Mouse (Mus musculus) gonadal fat pad, adult 2 months (tissue): ENCODE data around the gene Aldh3b3. TPM values are rescaled to one million over a fixed set of nuclear protein-coding genes. Genes with fewer than 3 reads are reported as not detected.
"Not testable (repeated sequence)": the region's sequence is repeated elsewhere in the genome, so short reads cannot be mapped to it uniquely, and the experiment has no call there.

ENCODE experiments used
- DNase-seq: peaks from one replicate; pipeline ENCODE4 v3.0.0-alpha.2; 2012; ENCODE audit warnings: low read depth
- polyA plus RNA-seq: library from polyadenylated mRNA; depleted of rRNA; stranded (reverse); fragments of >200 nt; gene quantifications from 2 replicates; pipeline ENCODE4 v1.2.3, GENCODE M21; 2012

The Aldh3b3 gene
- polyA plus RNA-seq, 1 experiment, result 0.86 TPM

DNA sequence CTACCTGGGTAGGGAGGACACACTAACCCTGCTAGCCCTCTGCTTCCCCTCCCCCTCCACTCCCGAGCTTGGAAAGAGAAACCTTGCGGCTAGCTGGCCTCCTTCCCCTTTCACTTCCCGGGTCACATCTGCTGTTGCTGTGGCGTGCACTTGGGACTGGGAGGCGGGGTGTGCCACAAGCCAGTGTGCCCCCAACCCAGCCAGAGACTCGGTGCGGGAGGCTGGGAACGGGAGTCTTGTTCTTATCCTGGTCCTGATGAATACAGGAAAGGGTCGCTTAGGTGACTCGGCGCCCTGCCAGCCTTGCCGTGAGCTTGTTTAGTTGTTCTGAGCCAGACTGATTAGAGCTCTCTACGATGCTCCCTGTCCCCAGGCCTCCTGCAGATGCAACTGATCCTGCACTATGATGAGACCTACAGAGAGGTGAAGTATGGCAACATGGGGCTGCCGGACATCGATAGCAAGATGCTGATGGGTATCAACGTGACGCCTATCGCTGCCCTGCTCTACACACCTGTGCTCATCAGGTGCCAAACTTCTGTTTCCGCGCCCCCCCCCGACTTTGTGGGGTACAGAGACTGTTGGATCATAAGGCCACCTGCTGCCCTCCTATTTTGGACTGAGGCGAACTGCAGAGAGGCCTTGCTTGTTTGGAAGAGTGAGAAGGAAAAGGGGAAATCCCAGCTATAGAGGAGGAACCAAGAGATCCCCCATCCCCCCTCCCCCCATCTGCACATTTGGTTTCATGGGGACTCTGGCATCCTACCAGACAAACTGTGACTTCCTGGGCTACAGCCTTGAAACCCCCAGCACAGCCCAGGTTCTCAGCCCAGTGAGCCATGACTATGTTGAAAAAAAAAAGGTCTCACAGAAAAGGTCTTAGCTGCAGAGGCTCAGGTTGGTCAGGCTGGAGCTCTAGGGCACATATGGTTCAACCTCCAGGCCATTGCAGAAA, 22.3 kb upstream of the Aldh3b3 start:
- DNase-seq, result no peak

DNA sequence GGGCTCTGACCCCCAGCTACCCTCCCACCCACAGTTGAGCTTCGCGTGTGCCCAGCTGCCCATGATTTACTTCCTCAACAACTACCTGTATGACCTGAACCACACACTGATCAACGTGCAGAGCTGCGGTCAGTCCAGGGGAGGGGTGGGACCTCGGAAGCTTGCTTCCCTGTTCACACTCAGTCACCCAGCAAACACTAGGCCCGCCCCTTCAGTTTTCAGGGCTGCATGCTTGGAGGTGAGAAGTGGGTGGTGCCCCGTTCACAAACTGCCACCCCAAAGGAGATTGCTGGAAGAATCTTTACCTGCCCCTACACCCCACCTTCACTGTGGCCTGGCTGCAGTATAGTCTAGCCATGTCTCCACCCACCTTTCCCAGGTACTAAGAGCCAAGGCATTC, 16.1 kb upstream of the Aldh3b3 start:
- DNase-seq, result no peak

DNA sequence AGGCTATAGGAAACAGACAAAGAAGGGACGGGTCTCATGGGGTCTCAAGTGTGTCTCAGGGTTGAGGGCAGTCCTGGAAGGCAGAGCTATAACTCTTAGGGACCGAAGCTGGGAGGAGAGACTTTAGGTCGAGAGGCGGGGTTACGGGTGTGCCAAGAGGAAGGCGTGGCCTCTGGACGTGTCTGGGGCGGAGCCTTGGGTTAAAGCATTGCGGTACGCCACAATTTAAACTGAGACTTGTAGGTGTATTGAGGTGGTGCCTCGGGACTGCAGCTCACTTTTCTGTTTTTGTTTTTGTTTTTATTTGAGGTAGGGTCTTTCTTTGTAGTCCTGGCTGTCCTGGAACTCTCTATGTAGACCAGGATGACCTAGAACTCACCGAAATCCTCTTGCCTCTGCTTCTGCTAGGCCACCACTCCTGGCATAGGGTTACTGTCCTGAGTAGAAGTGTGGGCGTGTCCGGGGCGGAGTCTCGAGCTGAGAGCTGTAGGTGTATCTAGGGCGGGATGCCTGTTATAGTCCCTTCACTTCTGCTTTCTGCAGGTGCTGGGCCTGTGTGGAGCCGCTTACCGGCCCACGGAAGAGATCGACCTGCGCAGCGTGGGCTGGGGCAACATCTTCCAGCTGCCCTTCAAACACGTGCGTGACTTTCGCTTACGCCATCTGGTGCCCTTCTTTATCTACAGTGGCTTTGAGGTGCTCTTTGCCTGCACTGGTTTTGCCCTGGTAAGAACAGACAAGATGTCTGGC, 15.3 kb upstream of the Aldh3b3 start:
- no peak for DNase-seq

GRCm38 (mm10) chr19:3945872-3946564, 12.4 kb upstream of the Aldh3b3 start:
- DNase-seq, result no peak

GRCm38 (mm10) chr19:3946715-3947114, 11.7 kb upstream of the Aldh3b3 start:
- no peak for DNase-seq

DNA sequence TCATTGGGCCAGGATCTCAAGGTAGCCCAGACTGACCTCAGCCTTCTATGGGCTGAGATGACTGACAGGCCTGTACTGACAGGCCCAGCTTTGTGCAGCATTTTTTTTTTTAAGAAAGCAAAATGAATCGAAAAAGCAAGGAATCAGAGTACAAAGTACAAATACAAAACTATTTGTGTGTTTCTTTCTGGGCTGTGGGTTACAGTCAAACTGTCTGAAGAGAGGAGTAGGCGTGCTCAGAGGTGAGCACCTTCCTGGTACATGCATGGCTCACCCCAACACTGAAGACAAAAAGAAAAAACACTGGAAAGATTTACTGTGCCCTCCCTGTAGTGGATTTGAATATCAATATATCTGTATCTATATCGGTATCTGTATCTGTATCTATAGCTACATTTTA, 10.6 kb upstream of the Aldh3b3 start:
- DNase-seq, result no peak

DNA sequence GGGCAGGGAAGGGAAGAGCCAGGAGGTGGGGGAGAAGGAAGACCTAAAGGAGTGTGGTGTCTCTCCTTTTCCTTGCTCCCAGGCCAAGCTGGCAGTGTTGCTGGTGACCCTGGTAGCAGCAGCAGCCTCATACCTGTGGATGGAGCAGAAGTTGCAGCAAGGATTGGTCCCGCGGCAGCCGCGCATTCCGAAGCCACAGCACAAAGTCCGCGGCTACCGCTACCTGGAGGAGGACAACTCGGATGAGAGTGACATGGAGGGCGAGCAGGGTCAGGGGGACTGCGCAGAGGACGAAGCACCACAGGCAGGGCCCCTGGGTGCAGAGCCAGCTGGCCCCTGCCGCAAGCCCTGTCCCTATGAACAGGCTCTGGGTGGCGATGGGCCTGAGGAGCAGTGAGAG, 9.9 kb upstream of the Aldh3b3 start:
- DNase-seq, result no peak

DNA sequence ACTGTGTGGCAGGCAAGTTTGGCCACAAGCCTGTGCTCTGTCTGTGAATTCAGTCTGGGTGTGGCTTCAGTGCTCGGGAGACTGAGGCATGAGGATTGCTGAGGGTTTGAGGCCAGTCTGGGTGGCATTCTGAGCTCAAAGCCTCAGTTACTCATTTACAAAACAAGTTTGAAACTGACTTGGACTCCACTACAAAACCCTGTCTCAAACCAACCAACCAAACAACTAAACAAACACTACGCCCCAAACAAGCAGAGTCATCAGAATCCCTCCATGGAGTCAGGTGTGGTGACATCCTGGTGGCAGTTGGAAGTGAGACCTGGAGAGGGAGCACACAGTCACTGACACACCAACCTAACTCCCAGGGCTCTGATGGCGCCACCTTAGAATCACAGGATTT, 8.1 kb upstream of the Aldh3b3 start:
- DNase-seq, result no peak

GRCm38 (mm10) chr19:3951461-3951860, 7.0 kb upstream of the Aldh3b3 start:
- no peak for DNase-seq

- DNase-seq, result no peak
Observed at GRCm38 (mm10) chr19:3952099-3952498, 6.3 kb upstream of the Aldh3b3 start.

DNA sequence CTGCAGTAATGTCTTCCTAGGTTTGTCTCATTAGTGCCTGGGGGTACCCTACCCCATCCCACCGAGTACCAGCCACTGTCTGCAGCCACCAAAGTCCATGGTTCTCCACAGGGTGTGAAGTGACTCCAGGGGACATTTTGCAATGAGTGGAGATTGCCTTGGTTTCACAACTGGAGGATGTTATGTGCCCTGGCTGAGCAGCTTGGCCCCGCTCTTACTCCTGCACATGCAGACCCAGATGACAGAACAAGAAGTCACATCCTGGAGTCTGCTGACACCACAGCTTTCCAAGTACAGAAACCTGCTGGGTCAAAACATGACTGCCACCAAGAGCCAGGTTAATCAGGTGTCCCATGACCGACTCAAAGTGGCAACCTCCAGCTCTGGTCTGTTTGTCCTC, 3.4 kb upstream of the Aldh3b3 start:
- DNase-seq, result no peak

- DNase-seq, result no peak
Observed at GRCm38 (mm10) chr19:3955804-3956203, 2.6 kb upstream of the Aldh3b3 start.

DNA sequence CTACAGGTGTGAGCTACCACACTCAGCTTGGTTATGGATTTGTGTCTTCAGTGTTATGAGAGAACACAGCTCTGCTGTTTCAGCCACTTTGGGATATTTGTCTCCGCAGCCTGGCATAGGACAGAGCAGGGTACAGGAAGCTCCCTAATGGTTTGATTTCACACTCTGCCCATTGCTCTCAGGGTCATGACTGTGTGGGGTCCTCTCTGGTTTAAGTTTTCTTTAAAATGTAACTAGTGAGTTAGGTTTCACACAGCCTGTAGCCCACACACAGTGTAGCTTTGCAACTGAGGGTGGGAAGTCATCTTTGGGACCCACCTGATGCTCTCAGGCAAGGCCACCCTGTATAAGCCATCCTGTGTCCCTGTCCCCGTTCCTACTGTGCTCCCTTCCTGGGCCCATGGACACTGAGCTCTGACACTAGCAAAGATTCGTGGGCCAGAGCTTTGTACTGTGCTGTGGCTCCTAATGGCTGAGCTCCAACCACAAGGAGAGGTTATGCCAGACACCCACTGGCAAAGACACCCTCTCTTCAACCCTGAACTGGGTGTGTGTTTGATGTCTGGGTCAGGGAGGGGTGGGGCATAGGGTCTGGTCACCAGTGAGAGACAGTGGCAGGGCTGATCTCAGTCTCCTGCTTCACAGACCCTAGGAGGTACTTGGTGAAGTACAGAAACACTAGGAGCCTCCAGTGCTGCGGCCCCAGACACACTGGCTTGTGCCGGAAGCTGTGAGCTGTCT, 979 bp upstream of the Aldh3b3 start:
- DNase-seq, result not testable (repeated sequence)

- DNase-seq, result no peak
Observed at GRCm38 (mm10) chr19:3959030-3959429, 585 bp downstream of the Aldh3b3 start.

DNA sequence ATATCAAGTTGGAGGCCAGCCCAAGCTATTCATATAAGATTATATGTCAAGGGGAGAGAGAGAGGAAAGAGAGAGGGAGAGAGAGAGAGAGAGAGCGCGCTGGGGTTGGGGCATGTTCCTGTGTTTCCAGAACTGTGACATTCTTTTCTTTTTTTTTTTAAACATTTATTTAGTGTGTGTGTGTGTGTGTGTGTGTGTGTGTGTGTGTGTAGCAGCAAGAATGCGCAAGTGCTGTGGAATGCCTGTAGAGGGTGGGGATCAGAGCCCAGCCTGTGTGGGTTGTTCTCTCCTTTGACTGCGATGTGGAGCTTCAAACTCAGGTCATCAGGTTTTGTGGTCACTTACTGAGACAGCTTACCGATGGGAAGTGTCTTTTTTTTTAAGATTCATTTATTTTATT, 1.8 kb downstream of the Aldh3b3 start:
- no peak for DNase-seq

DNA sequence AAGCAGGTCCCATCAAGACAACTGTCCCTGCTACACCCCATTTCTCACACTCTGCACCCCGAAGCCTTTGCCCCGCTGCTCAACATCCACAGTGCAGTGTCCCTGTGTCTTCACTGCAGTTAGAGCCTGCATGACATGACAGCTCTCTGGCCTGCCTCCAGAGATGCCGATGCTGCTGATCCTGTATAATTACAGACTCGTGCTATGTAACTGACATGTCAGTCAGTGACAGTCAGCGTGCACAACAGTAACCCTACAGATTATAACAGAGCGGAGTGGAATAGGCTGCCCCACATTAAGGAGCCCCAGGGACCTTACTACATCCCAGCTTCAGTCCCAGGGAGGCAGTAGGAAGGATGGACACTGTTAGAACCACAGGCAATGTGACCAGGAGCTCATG, 3.4 kb downstream of the Aldh3b3 start:
- not testable (repeated sequence) for DNase-seq

- DNase-seq, result no peak
Observed at GRCm38 (mm10) chr19:3962469-3962868, 4.0 kb downstream of the Aldh3b3 start.

DNA sequence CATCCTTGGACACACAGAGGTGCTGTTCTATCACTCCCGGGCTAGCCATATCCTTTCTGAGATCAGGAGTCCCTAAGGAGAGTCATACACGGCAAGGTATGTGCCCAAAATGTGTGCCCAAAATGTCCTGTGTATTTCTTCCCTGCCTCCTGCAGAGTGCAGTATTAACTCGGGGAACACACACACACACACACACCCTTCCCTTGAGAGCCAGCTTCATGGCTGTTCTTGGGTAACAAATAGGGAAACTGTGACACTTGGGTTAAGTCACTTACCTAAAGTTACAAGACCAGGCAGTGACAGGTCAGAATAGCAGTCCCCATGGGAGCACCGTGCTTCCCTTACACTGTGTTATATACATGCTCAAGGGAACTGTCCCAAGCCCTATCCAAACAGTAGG, 5.6 kb downstream of the Aldh3b3 start:
- no peak for DNase-seq

DNA sequence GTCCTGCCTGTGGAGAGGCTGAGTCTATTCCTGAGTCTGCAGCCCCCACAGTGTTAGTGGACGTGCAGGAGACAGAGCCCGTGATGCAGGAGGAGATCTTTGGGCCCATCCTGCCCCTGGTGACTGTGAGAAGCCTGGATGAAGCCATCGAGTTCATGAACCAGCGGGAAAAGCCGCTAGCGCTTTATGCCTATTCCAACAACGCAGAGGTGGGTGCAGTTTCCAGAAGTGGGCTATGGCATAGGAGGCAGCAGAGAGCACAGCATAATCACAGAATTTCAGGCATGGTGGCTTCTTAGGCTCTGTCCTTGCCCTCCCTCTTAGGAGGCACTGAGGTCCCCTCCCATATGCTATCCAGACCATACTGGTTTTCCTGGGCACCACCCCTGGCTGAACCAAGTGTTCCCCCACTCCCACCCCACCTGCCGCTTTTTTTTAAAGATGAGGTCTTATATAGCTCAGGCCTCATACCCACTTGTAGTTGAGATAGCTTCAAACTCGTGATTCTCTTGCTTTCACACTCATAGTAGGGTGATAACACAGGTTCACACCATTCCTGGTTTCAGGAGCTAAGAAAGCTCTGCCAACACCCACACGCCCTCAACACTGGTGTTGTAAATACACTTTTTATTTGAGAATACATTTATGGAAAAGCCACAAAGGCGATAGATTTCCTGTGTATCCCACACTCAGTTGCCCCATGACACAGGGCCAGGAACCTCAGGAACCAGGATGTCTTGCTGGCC, 8.1 kb downstream of the Aldh3b3 start:
- DNase-seq, result no peak

GRCm38 (mm10) chr19:3967258-3967657, 8.8 kb downstream of the Aldh3b3 start:
- no peak for DNase-seq

- DNase-seq, result peak; percentile 75
Observed at GRCm38 (mm10) chr19:3972229-3972628, 13.8 kb downstream of the Aldh3b3 start, which contains the start of gene Aldh3b2. TSS of gene Aldh3b2 (plus strand) at chr19:3972328.
